9 mouse cellular contexts compared by ENCODE assay signal in genomic region chr15:85840983-85841382, GRCm38 (mm10). TPM values are rescaled to one million over a fixed set of nuclear protein-coding genes. Genes with fewer than 3 reads are reported as not detected.
A peak's percentile ranks its signal among the peaks of the same experiment; 100 is the strongest.
DNase-seq lines count a peak whose midpoint lies in the region; ATAC-seq lines count a peak whose summit lies in the region.
"Had no signal": no experiment of that assay in that cellular context is flagged by ENCODE, and none has a peak within 500 bp of the region (broad histone marks: within the 10 kb centered on the region; RNA-seq: fewer than 3 reads in every experiment).

No protein-coding gene starts in this region.

- DNase-seq in cerebellum, postnatal 10 days = peak; percentile 56 to 68
- DNase-seq in cerebellum, adult 9-10 months = no peak
- DNase-seq in liver = peak; percentile 49
- no peak for DNase-seq in liver, embryonic 11.5 days (ENCODE audit: low spot score)
- DNase-seq in embryo, embryonic 10 days (ENCODE audit: low spot score) = peak; percentile 43
- DNase-seq in urinary bladder, postnatal 14 days (ENCODE audit: low spot score) = no peak
- no peak for DNase-seq in frontal cortex, postnatal 14 days (ENCODE audit: low spot score in 2 of 2)

- no peak overlapping the region for H3K9ac ChIP-seq in liver, embryonic 11.5 days (ENCODE audit: low read depth, low read length)

- H3K4me2 ChIP-seq in liver, embryonic 11.5 days = no peak overlapping the region

- WGBS in liver, embryonic 11.5 days = 38% methylated on average over 6 of the region's 6 CpGs

- no peaks in the 10 kb centered on the region for H3K27me3 ChIP-seq in liver, embryonic 11.5 days (replicated peaks; ENCODE audit: control insufficient read depth, insufficient read depth, low read length)

- no peak; the same call in 1 of the 2 replicates for ATAC-seq in liver, embryonic 11.5 days (replicated peaks; ENCODE audit: low FRiP score)
- peak; percentile 23; the same call in 1 of the 2 replicates for ATAC-seq in neutrophil, adult 5-6 weeks (ENCODE audit: extremely low read depth, insufficient number of reproducible peaks, low FRiP score, poor library complexity, severe bottlenecking)

- no peaks in the 10 kb centered on the region for H3K36me3 ChIP-seq in liver, embryonic 11.5 days (ENCODE audit: control insufficient read depth, insufficient read depth, low read length)

- no peak overlapping the region for H3K27ac ChIP-seq in liver, embryonic 11.5 days (ENCODE audit: low read depth, low read length)
- H3K27ac ChIP-seq: macrophage had no signal

- no peak overlapping the region for H3K4me3 ChIP-seq in liver, embryonic 11.5 days (ENCODE audit: low read depth, low read length)

- H3K9me3 ChIP-seq in liver, embryonic 11.5 days (ENCODE audit: control insufficient read depth, low read length) = no peaks in the 10 kb centered on the region

- H3K4me1 ChIP-seq in liver, embryonic 11.5 days (replicated peaks; ENCODE audit: control insufficient read depth, insufficient read depth, low read length) = no peaks in the 10 kb centered on the region; the same call in 1 of the 2 replicates

RNA-seq across cellular contexts. Expression of gene Ttc38, which starts 8.9 kb away (rescaled TPM):
- polyA plus RNA-seq in liver, embryonic 11.5 days (2014; fragmentation: Nextera tagmentation; extraction: Ambion mirVana) = 6.5 and 7.4 TPM in 2 replicates
- 8.2 and 9.0 TPM in 2 replicates for total RNA-seq in neutrophil, adult 5-6 weeks (2017)

RNA-seq across cellular contexts. Expression of gene Gtse1, which starts 18.6 kb away (rescaled TPM):
- 38.8 and 42.5 TPM in 2 replicates for polyA plus RNA-seq in liver, embryonic 11.5 days (2014; fragmentation: Nextera tagmentation; extraction: Ambion mirVana)
- 0.35 and 0.86 TPM in 2 replicates for total RNA-seq in neutrophil, adult 5-6 weeks (2017)

RNA-seq across cellular contexts. Expression of gene Pkdrej, which starts 19.4 kb away (rescaled TPM):
- 0.11 and 0.21 TPM in 2 replicates for polyA plus RNA-seq in liver, embryonic 11.5 days (2014; fragmentation: Nextera tagmentation; extraction: Ambion mirVana)
- total RNA-seq in neutrophil, adult 5-6 weeks (2017) = not detected in 2 replicates
- polyA plus RNA-seq: macrophage had no signal

RNA-seq across cellular contexts. Expression of gene Cdpf1, which starts 29.5 kb away (rescaled TPM):
- 43.1 and 49.7 TPM in 2 replicates for polyA plus RNA-seq in liver, embryonic 11.5 days (2014; fragmentation: Nextera tagmentation; extraction: Ambion mirVana)
- 7.5 and 7.9 TPM in 2 replicates for total RNA-seq in neutrophil, adult 5-6 weeks (2017)

RNA-seq across cellular contexts. Expression of gene Trmu, which starts 38.1 kb away (rescaled TPM):
- 34.0 and 35.0 TPM in 2 replicates for polyA plus RNA-seq in liver, embryonic 11.5 days (2014; fragmentation: Nextera tagmentation; extraction: Ambion mirVana)
- total RNA-seq in neutrophil, adult 5-6 weeks (2017) = 32.9 and 56.7 TPM in 2 replicates

Comparison
In these comparisons a context has a peak if more than half of its experiments do, and no peak if none do; other contexts are left out.
1. DNase-seq: peak in cerebellum, postnatal 10 days (2 of 2), liver (single experiment) and embryo, embryonic 10 days (single experiment); none in cerebellum, adult 9-10 months (single experiment), liver, embryonic 11.5 days (single experiment), urinary bladder, postnatal 14 days (single experiment) and frontal cortex, postnatal 14 days (0 of 2).